Mouse (Mus musculus): ENCODE results near the gene Dnajc17.

The Dnajc17 gene

GRCm38 (mm10) chr2:119165401-119165800 lies 43.2 kb downstream of the Dnajc17 start:
- no peak for DNase-seq (ENCODE audit: extremely low spot score, low read depth, low spot score)

GRCm38 (mm10) chr2:119163999-119164398 lies 44.6 kb downstream of the Dnajc17 start:
- DNase-seq (ENCODE audit: extremely low spot score, low read depth, low spot score), result no peak

DNA sequence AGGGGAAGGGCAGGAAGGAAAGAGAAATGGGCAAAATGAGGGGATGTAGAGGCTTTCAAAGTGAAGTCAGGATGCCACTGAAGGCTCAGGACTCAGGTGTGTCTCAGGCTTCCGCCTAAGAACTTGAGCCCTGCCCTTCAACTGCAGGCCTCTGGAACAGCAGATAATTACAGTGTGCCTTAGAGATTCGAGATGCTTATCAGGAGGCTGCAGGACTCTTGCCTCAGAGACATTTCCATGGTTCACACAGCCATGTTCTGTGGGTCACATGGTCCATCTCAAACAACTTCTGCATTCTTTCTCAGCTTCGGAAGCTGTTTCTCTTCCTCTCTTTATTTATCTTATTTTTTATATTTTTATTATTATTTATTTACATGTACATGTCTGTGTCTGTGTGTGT lies 45.5 kb downstream of the Dnajc17 start:
- DNase-seq (ENCODE audit: extremely low spot score, low read depth, low spot score), result no peak

GRCm38 (mm10) chr2:119161247-119161646 lies 47.3 kb downstream of the Dnajc17 start:
- DNase-seq (ENCODE audit: extremely low spot score, low read depth, low spot score), result no peak

- DNase-seq (ENCODE audit: extremely low spot score, low read depth, low spot score), result no peak
Observed at GRCm38 (mm10) chr2:119157836-119158235, 50.8 kb downstream of the Dnajc17 start.

DNA sequence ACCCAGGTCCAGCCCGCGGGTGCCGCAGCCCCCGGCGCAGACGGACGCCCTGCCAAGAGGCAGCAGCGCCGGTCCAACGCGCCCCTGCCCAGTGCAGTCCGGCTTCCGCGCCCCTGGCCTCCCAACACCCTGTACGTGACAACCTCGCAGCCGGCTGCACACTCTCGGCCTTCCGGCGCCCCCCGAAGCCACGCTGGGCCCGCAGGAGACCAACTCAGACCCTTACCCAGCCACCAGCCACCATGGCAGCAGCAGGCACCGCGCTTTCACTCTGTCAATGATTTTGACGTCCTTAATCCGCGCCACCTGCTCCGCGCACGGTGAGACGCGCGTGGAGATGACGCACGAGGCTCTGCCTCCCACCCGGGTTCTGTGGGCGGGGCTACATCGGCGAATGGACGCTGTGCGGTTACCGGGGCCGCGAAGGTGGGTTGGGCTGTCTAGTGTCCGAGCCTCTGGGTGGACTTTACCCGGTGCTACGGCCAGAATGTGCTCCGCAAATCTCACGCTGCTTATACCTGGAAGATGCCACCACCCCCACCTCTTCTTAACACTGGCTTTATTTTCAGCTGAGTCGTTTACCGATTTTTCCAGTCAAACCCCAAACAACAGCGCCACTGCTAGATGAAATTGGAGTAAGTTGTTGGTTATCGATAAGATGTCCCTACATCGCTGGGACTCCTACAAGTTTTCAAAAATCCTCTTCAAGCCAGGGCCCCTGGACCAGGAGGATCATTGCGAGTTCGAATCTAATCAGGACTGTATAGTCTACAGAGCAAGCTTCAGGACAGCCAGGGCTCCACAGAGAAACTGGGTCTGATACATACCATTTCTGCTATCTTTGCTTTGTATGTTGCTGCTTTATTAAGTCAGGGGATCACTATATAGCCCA lies 51.7 kb downstream of the Dnajc17 start, which contains the start of gene Rmdn3:
Gene Rmdn3, minus strand, starts transcription at position 354 of the 892 bp plus-strand sequence.
- peak; percentile 85 for DNase-seq (ENCODE audit: extremely low spot score, low read depth, low spot score)

GRCm38 (mm10) chr2:119156081-119156680 lies 52.4 kb downstream of the Dnajc17 start:
- no peak for DNase-seq (ENCODE audit: extremely low spot score, low read depth, low spot score)

DNA sequence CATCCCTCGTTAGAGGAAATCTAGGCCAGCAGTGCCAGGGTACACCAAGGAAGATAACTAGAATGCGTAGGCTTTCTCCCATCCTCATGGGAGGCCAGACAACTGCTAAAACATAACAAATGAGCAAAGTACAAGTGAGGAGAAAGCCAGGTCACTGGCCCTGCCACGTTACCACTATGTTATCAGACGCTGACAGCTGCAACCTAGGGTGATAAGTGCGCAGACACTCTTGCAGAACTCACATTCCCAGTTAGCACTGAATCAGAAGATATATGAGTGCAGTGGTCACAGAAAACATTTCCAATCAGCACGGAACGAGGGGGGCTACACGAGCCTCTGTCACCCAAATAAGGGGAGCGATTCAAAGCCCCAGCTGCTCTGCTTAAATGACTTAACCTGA lies 53.2 kb downstream of the Dnajc17 start:
- DNase-seq (ENCODE audit: extremely low spot score, low read depth, low spot score), result no peak

GRCm38 (mm10) chr2:119154683-119155082 lies 53.9 kb downstream of the Dnajc17 start:
- DNase-seq (ENCODE audit: extremely low spot score, low read depth, low spot score), result no peak

- DNase-seq (ENCODE audit: extremely low spot score, low read depth, low spot score), result no peak
Observed at GRCm38 (mm10) chr2:119152255-119152654, 56.3 kb downstream of the Dnajc17 start.

DNA sequence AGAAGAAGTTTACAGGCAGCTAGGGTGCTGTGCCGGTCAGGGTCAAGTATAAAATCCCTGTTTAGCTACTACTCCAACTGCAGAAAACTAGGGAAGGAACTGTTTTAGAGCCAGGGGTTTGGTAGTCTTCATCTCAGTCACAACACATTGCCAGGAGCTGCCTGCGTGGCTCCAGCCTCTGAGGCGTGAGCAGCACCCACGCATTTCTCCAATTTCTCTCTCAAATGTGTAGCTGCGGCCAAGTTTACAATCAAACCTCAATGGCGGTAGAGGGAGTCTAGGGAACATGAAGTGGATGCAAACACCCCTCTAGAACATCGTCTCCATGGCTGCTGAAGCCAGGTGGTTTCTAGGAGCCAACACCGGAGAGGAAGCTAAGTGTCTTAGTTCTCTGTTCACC lies 60.8 kb downstream of the Dnajc17 start:
- DNase-seq (ENCODE audit: extremely low spot score, low read depth, low spot score), result no peak

DNA sequence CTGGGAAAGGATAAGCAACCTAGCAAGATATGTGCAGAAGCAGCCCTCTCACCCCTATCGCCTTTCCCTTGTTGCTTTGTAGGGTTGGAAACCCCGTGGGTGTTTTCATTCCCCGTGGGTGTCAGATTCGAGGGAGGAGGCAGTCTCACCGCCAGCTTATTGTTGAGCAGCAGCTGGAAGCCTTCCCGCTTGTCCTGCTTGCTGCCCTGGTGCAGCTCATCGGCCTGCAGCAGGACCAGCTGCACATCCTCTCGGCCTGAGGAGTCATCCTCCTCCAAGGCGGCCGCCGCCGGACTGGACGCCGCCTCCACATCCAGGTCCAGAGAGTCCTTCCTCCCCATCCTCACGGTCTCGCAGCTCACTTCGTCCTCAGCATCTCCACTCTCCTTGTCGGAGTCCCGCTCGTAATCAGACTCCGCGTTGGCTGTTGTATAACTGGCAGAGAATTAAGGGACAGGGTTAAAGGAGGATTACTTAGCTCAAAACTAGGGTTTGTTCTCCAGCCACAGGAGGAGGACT lies 61.4 kb downstream of the Dnajc17 start:
- DNase-seq (ENCODE audit: extremely low spot score, low read depth, low spot score), result no peak

DNA sequence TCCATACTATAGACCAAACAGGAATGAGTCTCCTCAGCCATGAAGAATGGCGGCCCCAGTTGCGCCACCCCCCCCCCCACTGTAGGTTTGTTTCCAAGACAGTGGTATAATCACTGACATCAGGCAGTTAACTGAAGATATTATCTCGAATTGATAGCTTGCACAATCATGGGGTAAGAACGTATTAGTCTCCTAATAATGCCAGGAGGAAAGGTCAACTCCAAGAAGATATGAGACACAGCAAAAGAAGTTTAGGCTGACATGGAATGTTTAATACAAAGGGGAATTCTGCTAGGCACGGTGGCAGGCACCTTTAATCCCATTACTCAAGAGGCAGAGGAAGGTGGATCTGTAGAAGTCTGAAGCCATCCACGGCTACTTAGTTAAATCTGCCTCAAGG lies 62.2 kb downstream of the Dnajc17 start:
- no peak for DNase-seq (ENCODE audit: extremely low spot score, low read depth, low spot score)

DNA sequence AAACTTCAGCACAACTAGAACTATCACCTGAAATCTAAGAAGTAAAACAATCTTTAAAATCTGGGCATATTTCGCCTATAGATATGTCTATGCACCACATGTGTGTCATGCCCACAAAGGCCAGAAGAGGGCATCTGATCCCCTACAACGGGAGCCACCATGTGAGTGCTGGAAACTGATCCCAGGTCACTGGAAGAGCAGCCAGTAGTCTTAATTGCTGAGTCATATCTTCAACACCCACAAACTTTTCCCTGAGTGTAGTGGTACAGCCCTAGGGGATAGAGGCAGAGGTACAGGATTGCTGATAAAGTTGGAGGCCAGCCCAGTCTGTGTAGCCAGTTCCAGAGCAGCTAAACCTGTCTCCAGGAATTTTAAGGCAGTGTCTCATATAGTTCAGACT lies 63.4 kb downstream of the Dnajc17 start:
- DNase-seq (ENCODE audit: extremely low spot score, low read depth, low spot score), result no peak

GRCm38 (mm10) chr2:119136346-119136898 lies 72.2 kb downstream of the Dnajc17 start:
- no peak for DNase-seq (ENCODE audit: extremely low spot score, low read depth, low spot score)

Data from hindlimb bud, embryonic 11.5 days (tissue).